Mouse (Mus musculus) embryonic facial prominence, embryonic 10.5 days (tissue): Measurements from ENCODE around the gene Map2k2. TPM values are rescaled to one million over a fixed set of nuclear protein-coding genes. Genes with fewer than 3 reads are reported as not detected.

ENCODE experiments used
- microRNA-seq: library from miRNA; unstranded; fragments of <30 nt; microRNA quantifications from one replicate; pipeline ENCODE4, GENCODE M21; 2017
- polyA plus RNA-seq: library from polyadenylated mRNA; unstranded; fragments of >200 nt; fragmentation: Nextera tagmentation; extraction: Ambion mirVana; gene quantifications from 2 replicates; pipeline ENCODE4 v1.2.1, GENCODE M21; 2016

The Map2k2 gene
- polyA plus RNA-seq, 1 experiment from 2014 or later: 222 TPM

Small RNAs within 50 kb of the gene (microRNA-seq; reads per million reads assigned to microRNA genes)
- not detected for gene Mir5615-1
- gene Mir5615-2: not detected

Other genes with a start within 250 kb of the Map2k2 start
- gene Tmprss9, start 234.1 kb upstream of the Map2k2 start, polyA plus RNA-seq: 0.06 and 0.10 TPM in 2 replicates
- 349 and 359 TPM in 2 replicates for gene Timm13, start 204.9 kb upstream of the Map2k2 start, polyA plus RNA-seq
- 82.7 and 83.1 TPM in 2 replicates for gene Lmnb2, start 187.7 kb upstream of the Map2k2 start, polyA plus RNA-seq
- 6.5 and 6.8 TPM in 2 replicates for gene Gadd45b, start 175.8 kb upstream of the Map2k2 start, polyA plus RNA-seq
- gene Gng7, start 91.0 kb upstream of the Map2k2 start, polyA plus RNA-seq: 6.5 and 6.7 TPM in 2 replicates
- 1.4 and 1.9 TPM in 2 replicates for gene Diras1, start 80.3 kb upstream of the Map2k2 start, polyA plus RNA-seq
- gene Slc39a3, start 68.5 kb upstream of the Map2k2 start, polyA plus RNA-seq: 14.0 and 16.9 TPM in 2 replicates
- gene Sgta, start 45.7 kb upstream of the Map2k2 start, polyA plus RNA-seq: 289 and 290 TPM in 2 replicates
- 102 and 109 TPM in 2 replicates for gene Thop1, start 35.9 kb upstream of the Map2k2 start, polyA plus RNA-seq
- 0.60 TPM in 1 of 2 replicates, not detected in the other for gene Creb3l3, start 7.0 kb upstream of the Map2k2 start, polyA plus RNA-seq
- 10.4 and 11.7 TPM in 2 replicates for gene Zbtb7a, start 29.3 kb downstream of the Map2k2 start, polyA plus RNA-seq
- 62.2 and 66.3 TPM in 2 replicates for gene Pias4, start 62.0 kb downstream of the Map2k2 start, polyA plus RNA-seq
- 564 and 572 TPM in 2 replicates for gene Eef2, start 70.7 kb downstream of the Map2k2 start, polyA plus RNA-seq
- gene Dapk3, start 77.1 kb downstream of the Map2k2 start, polyA plus RNA-seq: 51.5 and 53.2 TPM in 2 replicates
- gene 4930442H23Rik, start 77.9 kb downstream of the Map2k2 start, polyA plus RNA-seq: not detected in 2 replicates
- not detected in 2 replicates for gene Nmrk2, start 96.1 kb downstream of the Map2k2 start, polyA plus RNA-seq
- gene Atcay, start 124.9 kb downstream of the Map2k2 start, polyA plus RNA-seq: 2.5 and 3.6 TPM in 2 replicates
- 3.5 and 4.6 TPM in 2 replicates for gene Zfr2, start 127.2 kb downstream of the Map2k2 start, polyA plus RNA-seq
- gene Matk, start 147.0 kb downstream of the Map2k2 start, polyA plus RNA-seq: 3.6 and 3.7 TPM in 2 replicates
- gene Mrpl54, start 161.0 kb downstream of the Map2k2 start, polyA plus RNA-seq: 223 and 237 TPM in 2 replicates
- 57.2 and 57.5 TPM in 2 replicates for gene Apba3, start 161.0 kb downstream of the Map2k2 start, polyA plus RNA-seq
- gene Tjp3, start 185.7 kb downstream of the Map2k2 start, polyA plus RNA-seq: 8.9 and 9.0 TPM in 2 replicates
- gene Pip5k1c, start 187.0 kb downstream of the Map2k2 start, polyA plus RNA-seq: 72.2 and 72.4 TPM in 2 replicates
- gene Cactin, start 215.2 kb downstream of the Map2k2 start, polyA plus RNA-seq: 52.3 and 54.3 TPM in 2 replicates
- 3.1 and 3.6 TPM in 2 replicates for gene Tbxa2r, start 222.8 kb downstream of the Map2k2 start, polyA plus RNA-seq
- gene Gipc3, start 237.4 kb downstream of the Map2k2 start, polyA plus RNA-seq: not detected in 2 replicates
- 114 and 122 TPM in 2 replicates for gene Hmg20b, start 244.6 kb downstream of the Map2k2 start, polyA plus RNA-seq